Mouse (Mus musculus): ENCODE measurements at regions not wholly inside any gene's neighbourhood (a gene's known extent, or its start where the extent isn't known, plus 50 kb on each side); places are given as distances from the start of the nearest gene placed in this dataset.

DNA sequence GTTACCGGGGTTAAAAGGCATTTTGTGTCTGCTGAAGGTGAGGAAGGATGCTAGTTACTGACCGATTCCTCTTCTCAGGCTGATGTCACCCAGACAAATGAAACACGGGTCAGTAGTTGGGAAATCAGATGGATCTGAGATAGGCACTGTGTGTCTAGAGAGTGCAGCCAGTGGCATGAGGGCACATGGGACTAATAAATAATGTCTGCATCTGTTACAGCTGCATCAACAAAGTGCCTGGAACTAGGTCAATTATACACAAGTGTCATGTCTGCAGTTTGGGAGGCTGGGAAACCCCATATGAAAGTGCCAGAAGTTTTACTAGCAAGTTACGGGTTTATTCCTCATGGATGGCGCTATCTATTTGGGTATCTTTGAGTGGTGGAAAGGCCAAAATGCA lies 68.8 kb downstream of the Cxcl12 start:
- Histone ChIP-seq H3K4me1 (ENCODE audit: control insufficient read depth, insufficient read depth, insufficient read length, low read length) (no peaks in the 10 kb centered on the region), H3K4me3 (ENCODE audit: insufficient read depth, low read depth, low read length) (no peak overlapping the region), H3K27ac (replicated peaks; ENCODE audit: low read depth, low read length) (no peak overlapping the region)

DNA sequence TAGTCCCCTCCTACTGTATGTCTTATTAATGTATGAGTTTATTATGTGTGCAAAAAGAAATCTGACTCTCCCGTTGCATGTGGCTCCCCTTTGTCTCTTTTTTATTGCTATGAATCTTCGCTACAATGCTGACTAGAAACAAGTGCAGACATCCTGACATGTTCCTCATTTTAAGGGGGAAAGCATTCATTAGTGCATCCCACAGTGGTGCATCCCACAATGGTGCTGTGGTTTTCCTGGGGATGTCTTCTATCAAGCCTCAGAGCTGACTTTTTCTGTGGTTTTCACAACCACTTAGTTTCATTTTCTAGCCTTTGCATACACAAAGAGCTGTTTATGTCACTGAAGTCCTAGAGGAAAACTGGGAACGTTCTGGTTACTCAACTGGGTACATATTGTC lies 72.9 kb downstream of the Cxcl12 start:
- Histone ChIP-seq H3K4me1 (ENCODE audit: control insufficient read depth, insufficient read depth, insufficient read length, low read length) (no peaks in the 10 kb centered on the region), H3K4me3 (ENCODE audit: insufficient read depth, low read depth, low read length) (no peak overlapping the region), H3K27ac (replicated peaks; ENCODE audit: low read depth, low read length) (no peak overlapping the region)

DNA sequence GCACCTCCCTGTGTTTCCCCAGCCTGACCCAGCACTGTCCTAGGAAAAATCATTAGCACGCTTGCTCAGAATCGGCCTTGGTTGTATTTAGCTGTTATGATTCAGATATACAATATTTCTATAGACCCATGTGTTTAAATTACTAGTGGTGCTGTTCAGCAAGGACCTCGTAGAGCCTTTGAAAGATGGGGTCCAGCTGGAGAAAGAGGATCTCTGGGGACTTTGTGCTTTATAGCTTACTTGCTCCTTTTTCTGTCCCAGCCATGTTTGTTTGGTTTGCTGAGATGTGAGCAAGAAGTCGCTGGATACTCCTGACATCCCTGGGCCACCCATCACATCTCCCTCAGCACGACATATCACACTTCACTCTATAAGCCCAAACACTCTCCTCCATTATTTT lies 77.1 kb downstream of the Cxcl12 start:
- Histone ChIP-seq H3K4me3 (ENCODE audit: insufficient read depth, low read depth, low read length) (no peak overlapping the region), H3K27ac (replicated peaks; ENCODE audit: low read depth, low read length) (no peak overlapping the region), H3K4me1 (ENCODE audit: control insufficient read depth, insufficient read depth, insufficient read length, low read length) (no peaks in the 10 kb centered on the region; the same call in 1 of the 2 replicates)

DNA sequence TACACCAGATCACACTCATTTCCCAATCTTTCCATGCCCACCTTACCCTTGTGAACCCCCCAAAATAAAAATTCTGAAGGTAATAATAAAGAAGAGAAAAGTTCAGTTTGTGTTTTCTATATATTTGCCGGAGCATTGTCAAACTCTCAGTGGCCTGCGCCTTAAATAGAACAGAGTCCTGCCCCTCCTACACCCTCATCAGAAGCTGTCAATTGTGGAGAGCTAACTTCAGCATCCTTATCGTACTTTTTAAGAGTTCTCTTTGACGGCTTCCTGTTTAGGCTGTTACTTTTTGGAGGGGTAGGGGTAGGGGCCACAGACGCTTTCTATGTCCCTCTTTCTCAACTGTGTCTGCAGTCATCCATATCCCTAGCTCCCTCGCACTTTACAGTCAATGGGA lies 77.5 kb downstream of the Cxcl12 start:
- H3K27ac ChIP-seq (replicated peaks; ENCODE audit: low read depth, low read length) = no peak overlapping the region
- H3K4me1 ChIP-seq (ENCODE audit: control insufficient read depth, insufficient read depth, insufficient read length, low read length) = no peaks in the 10 kb centered on the region; the same call in 1 of the 2 replicates
- no peak overlapping the region for H3K4me3 ChIP-seq (ENCODE audit: insufficient read depth, low read depth, low read length)

DNA sequence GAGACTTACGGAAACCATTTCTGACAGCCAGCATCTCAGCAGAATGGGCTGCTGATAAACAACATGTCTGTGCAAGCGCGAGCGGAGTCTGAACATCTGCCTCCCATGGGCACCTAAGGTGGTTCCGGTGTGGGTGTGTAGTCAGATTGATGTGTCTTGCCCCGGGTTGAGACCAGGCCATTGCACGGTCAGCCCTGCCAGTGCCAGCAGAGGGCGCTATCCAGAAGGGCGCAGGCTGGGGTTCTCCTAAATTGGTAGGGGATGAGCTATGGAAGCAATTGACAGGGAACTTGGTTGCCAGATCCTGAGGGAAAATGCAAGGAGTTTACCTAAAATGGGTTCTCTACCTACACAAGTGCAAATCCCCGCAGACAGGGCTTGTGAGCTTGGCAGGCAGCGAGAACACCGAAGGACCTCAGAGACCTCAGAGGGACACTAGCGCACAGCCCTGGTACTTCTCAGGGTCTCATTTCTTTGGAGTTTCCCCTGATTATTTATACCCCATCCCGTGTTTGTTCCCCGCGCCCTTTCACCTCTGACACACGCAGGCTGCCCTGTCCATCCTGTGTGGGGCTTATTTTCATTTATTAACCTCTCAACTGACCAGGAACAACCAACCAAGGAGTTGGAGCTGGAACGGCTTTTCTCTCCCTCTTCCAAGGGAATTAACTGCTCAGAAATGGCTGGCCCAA lies 81.0 kb downstream of the Cxcl12 start:
- no peak overlapping the region for H3K4me3 ChIP-seq (ENCODE audit: insufficient read depth, low read depth, low read length)
- no peaks in the 10 kb centered on the region; the same call in 1 of the 2 replicates for H3K4me1 ChIP-seq (ENCODE audit: control insufficient read depth, insufficient read depth, insufficient read length, low read length)
- H3K27ac ChIP-seq (replicated peaks; ENCODE audit: low read depth, low read length) = no peak overlapping the region

DNA sequence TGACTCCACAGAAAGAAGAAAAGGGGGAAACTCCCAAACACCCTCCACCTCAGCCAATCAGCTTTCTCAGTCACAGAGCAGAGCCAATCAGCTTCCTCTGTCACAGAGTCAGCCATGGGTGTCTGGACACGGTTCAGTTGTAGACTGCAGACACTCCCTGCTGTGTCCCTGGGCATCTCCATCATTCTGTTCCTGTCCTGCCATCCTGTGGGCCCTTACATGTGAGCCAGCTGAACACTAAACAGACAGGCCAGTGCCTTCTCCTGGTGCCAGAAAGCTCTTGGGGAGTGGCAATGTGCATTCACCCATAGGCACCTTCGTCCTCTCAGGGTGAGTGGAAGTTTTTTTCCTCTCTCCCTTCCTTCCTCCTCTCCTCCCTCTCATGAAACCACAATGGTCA lies 81.7 kb downstream of the Cxcl12 start:
- H3K27ac ChIP-seq (replicated peaks; ENCODE audit: low read depth, low read length) = no peak overlapping the region
- no peak overlapping the region for H3K4me3 ChIP-seq (ENCODE audit: insufficient read depth, low read depth, low read length)
- H3K4me1 ChIP-seq (ENCODE audit: control insufficient read depth, insufficient read depth, insufficient read length, low read length) = no peaks in the 10 kb centered on the region; the same call in 1 of the 2 replicates

DNA sequence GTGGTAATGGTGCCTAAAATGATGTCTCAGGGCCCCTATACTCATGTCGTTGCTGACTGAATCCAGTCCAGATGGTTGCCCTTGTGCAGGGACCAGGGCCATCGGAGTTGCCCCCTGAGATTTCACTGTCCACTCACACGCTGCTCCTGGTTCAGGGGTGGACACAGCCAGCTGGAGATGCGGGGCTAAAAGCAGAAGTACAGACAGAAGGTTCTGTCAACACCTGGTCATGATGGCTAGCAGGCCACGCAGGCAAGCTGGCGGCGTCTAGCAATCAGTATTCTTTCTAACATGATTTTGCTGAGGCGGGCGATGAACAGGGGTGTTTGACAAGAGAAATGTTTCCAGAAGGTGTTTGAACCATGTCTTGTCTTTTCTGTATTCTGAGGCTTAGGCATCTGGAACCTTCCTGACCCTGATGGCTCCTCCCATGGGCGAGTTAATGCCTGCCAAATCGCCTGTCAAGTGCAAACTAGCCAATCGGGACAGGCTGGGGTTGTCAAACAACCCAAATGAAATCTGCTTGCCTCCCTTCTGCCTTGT lies 83.1 kb downstream of the Cxcl12 start:
- no peak overlapping the region for H3K27ac ChIP-seq (replicated peaks; ENCODE audit: low read depth, low read length)
- H3K4me1 ChIP-seq (ENCODE audit: control insufficient read depth, insufficient read depth, insufficient read length, low read length) = no peaks in the 10 kb centered on the region; the same call in 1 of the 2 replicates
- no peak overlapping the region for H3K4me3 ChIP-seq (ENCODE audit: insufficient read depth, low read depth, low read length)

DNA sequence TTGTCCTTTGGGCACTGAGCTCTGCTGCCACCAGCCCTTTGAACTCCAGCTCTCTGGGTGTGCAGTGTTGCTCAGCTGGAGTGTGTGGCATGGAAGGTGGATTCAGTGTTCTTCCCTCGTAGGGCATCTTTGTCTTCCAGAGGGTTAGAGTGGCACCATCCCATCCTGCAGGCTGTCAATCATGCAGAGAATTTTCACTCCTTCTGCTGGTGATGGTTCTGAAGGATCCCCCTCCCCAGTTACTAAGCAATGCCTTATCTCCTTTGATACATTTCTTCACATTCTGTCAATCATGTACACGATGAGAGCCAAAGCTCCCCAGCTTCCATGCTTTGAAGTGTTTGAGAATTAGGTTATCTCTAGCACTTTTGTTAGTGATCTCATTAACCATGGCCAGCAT lies 84.0 kb downstream of the Cxcl12 start:
- H3K27ac ChIP-seq (replicated peaks; ENCODE audit: low read depth, low read length) = no peak overlapping the region
- H3K4me3 ChIP-seq (ENCODE audit: insufficient read depth, low read depth, low read length) = no peak overlapping the region
- H3K4me1 ChIP-seq (ENCODE audit: control insufficient read depth, insufficient read depth, insufficient read length, low read length) = no peaks in the 10 kb centered on the region; the same call in 1 of the 2 replicates

DNA sequence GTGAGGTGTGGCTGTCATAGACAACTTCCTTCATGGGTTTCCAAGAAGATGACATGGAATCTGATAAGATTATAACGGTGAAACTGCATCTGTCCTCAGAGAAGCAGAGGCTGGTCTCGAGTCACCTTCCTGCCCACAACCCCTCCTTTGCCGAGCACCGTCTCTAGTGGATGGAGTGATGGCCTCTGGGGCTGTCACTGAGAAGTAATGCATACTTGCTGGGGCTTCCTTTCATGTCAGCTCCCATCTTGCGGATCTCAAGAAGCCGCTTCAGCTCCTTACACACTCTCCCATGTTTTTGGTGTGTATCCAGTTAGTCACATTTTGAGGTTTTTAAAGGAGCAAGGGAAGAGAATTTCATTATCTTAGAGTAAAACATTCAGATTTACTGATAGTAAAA lies 84.7 kb downstream of the Cxcl12 start:
- no peak overlapping the region for H3K27ac ChIP-seq (replicated peaks; ENCODE audit: low read depth, low read length)
- H3K4me3 ChIP-seq (ENCODE audit: insufficient read depth, low read depth, low read length) = no peak overlapping the region
- no peaks in the 10 kb centered on the region; the same call in 1 of the 2 replicates for H3K4me1 ChIP-seq (ENCODE audit: control insufficient read depth, insufficient read depth, insufficient read length, low read length)

DNA sequence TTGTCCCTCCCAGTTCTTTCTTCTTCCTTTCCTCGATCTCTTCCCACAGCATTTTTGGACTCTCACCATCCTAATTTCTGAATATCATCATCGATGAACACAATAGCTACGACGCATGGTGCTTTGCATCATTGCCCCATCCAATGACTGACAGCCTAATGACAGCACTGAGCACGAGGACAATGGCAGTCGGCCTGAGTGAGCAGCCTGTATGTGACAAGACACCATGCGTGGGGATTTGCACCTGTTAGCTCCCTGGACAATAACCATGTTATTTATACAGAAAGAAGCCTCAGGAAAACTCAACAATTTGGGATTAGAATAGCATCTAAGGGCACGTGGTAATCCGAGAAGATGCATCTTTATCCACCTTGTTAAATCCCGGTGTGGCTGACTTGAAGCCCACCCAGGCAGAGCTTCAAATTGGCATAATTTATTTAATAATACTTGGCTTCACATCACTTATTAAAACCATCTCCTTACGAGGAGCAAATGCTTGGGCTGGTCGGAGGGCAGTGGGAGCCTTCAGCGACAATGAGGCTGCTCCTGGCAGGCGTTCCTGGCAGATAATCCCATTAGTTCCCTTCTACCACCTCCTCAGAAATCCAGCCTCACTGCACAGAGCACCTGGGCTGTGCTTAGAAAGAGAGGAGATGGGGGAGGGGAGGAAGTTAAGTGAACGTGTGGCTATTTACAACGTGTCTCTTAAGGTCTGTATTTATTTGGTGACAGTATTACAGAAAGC lies 85.4 kb downstream of the Cxcl12 start:
- Histone ChIP-seq H3K4me3 (ENCODE audit: insufficient read depth, low read depth, low read length) (no peak overlapping the region), H3K27ac (replicated peaks; ENCODE audit: low read depth, low read length) (no peak overlapping the region), H3K4me1 (ENCODE audit: control insufficient read depth, insufficient read depth, insufficient read length, low read length) (no peaks in the 10 kb centered on the region)

DNA sequence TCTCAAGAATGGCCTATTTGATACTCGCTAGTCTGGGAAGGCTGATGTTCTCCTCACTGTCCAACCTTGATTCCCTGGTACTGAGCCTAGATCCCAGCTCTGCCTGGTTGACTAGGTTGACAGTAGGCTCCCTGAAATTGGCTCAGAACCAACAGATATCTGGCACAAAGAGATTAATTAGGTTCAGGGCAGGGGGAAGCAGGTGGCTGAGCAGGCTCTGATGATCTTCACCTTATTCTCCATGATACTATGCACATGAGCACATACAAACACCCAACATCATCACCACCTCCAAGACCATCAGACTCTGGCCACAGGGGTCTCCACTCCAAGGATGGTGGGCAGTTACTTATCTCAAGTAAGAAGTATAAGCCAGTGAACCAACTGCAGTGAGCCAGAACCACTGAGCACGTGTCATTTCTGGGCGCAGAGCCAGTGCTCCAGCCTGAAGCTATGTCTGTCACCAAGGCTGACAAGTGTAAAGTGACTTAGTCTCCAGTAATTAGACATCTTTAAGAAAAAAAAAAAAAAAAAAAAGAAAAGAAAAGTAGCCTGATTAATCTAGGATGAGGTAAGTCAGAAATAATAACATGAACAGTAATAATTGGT lies 86.4 kb downstream of the Cxcl12 start:
- H3K4me1 ChIP-seq (ENCODE audit: control insufficient read depth, insufficient read depth, insufficient read length, low read length) = no peaks in the 10 kb centered on the region
- H3K4me3 ChIP-seq (ENCODE audit: insufficient read depth, low read depth, low read length) = no peak overlapping the region
- no peak overlapping the region for H3K27ac ChIP-seq (replicated peaks; ENCODE audit: low read depth, low read length)

DNA sequence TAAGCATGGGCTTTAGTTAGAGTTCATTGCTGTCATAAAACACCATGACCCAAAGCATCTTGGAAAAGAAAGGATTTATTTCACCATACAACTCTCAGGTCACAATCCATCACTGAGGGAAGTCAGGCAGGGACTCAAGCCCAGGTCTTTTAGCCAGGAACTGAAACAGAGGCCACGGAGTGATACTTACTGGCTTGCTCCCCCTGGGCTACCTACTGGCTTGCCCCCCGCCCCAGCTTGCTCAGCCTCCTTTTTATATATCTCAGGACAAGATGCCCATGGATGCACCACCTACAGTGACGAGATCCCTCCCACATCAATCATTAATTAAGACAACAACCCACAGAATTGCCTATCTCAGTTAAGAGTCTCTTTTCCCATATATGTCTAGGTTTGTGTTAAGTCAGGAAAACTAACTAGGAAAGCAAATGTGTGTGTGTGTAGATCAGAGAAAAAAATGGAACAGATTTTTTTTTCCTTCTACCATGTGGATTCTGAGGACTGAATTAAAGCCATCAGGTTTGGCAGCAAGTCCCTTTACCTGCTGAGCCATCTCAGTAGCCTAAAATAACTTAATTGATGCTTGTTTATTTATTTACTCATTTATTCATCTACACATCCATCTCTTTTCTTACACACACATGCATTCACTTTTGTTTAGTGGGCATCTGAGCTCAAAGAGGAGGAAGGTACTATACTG lies 87.2 kb downstream of the Cxcl12 start:
- no peak overlapping the region for H3K27ac ChIP-seq (replicated peaks; ENCODE audit: low read depth, low read length)
- no peak overlapping the region for H3K4me3 ChIP-seq (ENCODE audit: insufficient read depth, low read depth, low read length)
- H3K4me1 ChIP-seq (ENCODE audit: control insufficient read depth, insufficient read depth, insufficient read length, low read length) = no peaks in the 10 kb centered on the region

DNA sequence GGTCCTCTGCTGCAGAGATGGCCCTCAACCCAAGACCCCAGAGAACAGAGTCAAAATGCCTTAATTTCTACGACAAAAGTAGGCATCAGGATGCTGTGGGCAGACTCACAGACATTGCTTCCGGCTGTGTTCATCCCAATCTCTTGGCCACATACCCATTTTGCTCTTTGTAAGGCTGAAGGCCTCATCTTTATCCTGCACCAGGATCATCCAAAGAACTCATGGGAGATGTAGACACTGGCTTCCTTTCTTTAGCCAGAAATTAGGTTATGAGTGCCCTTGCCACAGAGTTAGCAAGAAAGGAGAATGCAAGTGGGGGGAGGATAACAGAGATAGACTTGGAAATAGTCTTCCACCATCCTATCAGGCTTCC lies 87.8 kb downstream of the Cxcl12 start:
- H3K4me1 ChIP-seq (ENCODE audit: control insufficient read depth, insufficient read depth, insufficient read length, low read length) = no peaks in the 10 kb centered on the region
- H3K27ac ChIP-seq (replicated peaks; ENCODE audit: low read depth, low read length) = no peak overlapping the region
- no peak overlapping the region for H3K4me3 ChIP-seq (ENCODE audit: insufficient read depth, low read depth, low read length)

DNA sequence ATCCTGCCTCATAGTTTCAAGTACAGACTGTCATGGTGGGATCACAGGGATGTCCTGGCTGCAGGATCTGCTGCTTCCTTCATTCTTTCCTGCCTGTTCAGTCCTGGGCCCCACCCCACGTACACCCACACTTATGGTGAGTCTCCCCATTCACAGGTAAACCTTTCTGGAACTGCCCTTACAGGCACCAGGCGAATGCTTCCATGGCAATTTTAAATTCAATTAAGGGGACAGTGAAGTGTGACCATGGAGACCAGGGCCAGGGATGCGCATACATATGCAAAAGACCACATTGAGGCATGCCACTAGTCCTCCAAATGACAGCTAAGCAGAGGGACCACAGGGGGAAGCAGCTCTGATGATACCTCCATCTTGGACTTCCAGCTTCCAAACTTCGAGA lies 89.3 kb downstream of the Cxcl12 start:
- Histone ChIP-seq H3K4me1 (ENCODE audit: control insufficient read depth, insufficient read depth, insufficient read length, low read length) (no peaks in the 10 kb centered on the region), H3K27ac (replicated peaks; ENCODE audit: low read depth, low read length) (no peak overlapping the region), H3K4me3 (ENCODE audit: insufficient read depth, low read depth, low read length) (no peak overlapping the region)

DNA sequence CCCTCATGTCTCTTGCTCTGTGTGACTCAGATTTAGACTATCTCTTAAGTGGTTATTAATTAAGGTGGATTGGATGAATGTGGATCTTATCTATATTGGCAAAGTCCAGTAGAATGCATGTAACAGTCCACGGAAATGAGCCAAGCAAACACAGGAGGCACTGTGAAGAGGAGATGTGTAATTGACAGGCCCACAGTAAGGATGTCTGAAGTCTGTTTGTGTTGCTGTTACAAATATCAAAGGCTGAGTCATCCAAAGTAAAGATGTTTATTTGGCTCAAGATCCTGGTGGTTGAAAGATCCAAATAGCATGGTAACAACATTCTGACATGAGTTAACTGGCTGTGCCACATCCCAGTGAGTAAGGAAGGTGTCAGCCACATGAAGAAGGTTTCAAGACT lies 99.6 kb downstream of the Cxcl12 start:
- no peak overlapping the region for H3K27ac ChIP-seq (replicated peaks; ENCODE audit: low read depth, low read length)
- no peak overlapping the region for H3K4me3 ChIP-seq (ENCODE audit: insufficient read depth, low read depth, low read length)
- 0 out of 2 replicates have a peak, but pooled peaks cover 4% of the 10 kb centered on the region for H3K4me1 ChIP-seq (ENCODE audit: control insufficient read depth, insufficient read depth, insufficient read length, low read length)

Measured in brown adipose tissue, adult 24 weeks (tissue).